Mouse (Mus musculus) olfactory bulb, adult 2 months (tissue): Measurements from ENCODE around the gene Slc2a8.

Source experiments
- CTCF ChIP-seq: fragments of 200-500 bp; IDR thresholded peaks from 2 replicates; pipeline ENCODE4 v1.5.1; 2012; ENCODE audit warnings: low read depth, mild to moderate bottlenecking, low read length, moderate library complexity; ENCODE audit not compliant: insufficient read depth
- POLR2A ChIP-seq: fragments of 200-500 bp; IDR thresholded peaks from 2 replicates; pipeline ENCODE4 v1.6.1; 2012; ENCODE audit warnings: mild to moderate bottlenecking, low read depth, low read length, moderate library complexity; ENCODE audit not compliant: insufficient read depth

DNA sequence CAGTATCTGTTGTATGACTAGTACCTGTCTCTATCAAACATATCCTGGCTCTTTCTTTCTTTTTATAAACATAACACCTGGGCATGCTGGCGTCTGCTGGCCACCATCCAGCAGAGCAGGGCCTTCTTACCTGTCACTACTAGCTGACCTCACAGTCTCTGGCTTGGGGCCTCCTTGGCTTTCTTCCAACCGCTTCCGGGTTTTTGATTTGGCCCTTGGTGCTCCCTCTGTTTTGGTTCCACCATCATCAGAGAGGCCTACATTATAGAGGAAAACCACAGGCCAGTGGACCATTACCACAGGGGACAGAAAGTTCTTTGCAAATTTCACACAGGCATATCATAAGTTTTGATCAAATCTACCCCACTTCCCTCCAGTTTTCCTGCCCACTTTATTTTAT is 7.5 kb upstream of the Slc2a8 start:
- TF ChIP-seq POLR2A (no peak), CTCF (no peak)
